Mouse (Mus musculus) lung, embryonic 15.5 days (tissue): ENCODE results near the gene Zc3h7b. TPM values are rescaled to one million over a fixed set of nuclear protein-coding genes. Genes with fewer than 3 reads are reported as not detected.

Source experiments
- ATAC-seq: fragments of 200-750 bp; cut with Nextera tagmentation; 2 replicates; pipeline ENCODE4 v1.8.0; 2017; ENCODE audit warnings: moderate number of reproducible peaks, borderline replicate concordance; ENCODE audit not compliant: low FRiP score, low TSS enrichment; ENCODE audit errors: extremely low read depth
- H3K27ac ChIP-seq: fragments of 300-500 bp; sonication (generic); 2 replicates; pipeline ENCODE4 v1.5.1; 2015; ENCODE audit warnings: moderate library complexity, mild to moderate bottlenecking, inconsistent platforms
- H3K27me3 ChIP-seq: fragments of 300-500 bp; sonication (generic); 2 replicates; pipeline ENCODE4 v1.6.1; 2015; ENCODE audit warnings: inconsistent platforms
- H3K36me3 ChIP-seq: fragments of 300-500 bp; sonication (generic); 2 replicates; pipeline ENCODE4 v1.6.1; 2015; ENCODE audit warnings: inconsistent platforms
- H3K4me1 ChIP-seq: fragments of 300-500 bp; sonication (generic); 2 replicates; pipeline ENCODE4 v1.6.1; 2015; ENCODE audit warnings: inconsistent platforms
- H3K4me2 ChIP-seq: fragments of 300-500 bp; sonication (generic); 2 replicates; pipeline ENCODE4 v1.6.1; 2015; ENCODE audit warnings: inconsistent platforms, mild to moderate bottlenecking, moderate library complexity
- H3K4me3 ChIP-seq: fragments of 300-500 bp; sonication (generic); 2 replicates; pipeline ENCODE4 v1.5.1; 2015; ENCODE audit warnings: mild to moderate bottlenecking, inconsistent platforms
- H3K9ac ChIP-seq: fragments of 300-500 bp; sonication (generic); 2 replicates; pipeline ENCODE4 v1.6.1; 2015; ENCODE audit warnings: inconsistent platforms
- H3K9me3 ChIP-seq: fragments of 300-500 bp; sonication (generic); 2 replicates; pipeline ENCODE4 v1.6.1; 2016; ENCODE audit warnings: inconsistent platforms
- WGBS: fragments of 180-500 bp; shearing (Covaris S2); methylation state at CpG from one replicate; pipeline ENCODE4 v1.1.7; 2015; 5-methylcytosine and 5-hydroxymethylcytosine counted together
- polyA plus RNA-seq: library from polyadenylated mRNA; unstranded; fragments of >200 nt; fragmentation: Nextera tagmentation; extraction: Ambion mirVana; gene quantifications from 2 replicates; pipeline ENCODE4 v1.2.1, GENCODE M21; 2015

Gene Zc3h7b
- polyA plus RNA-seq, 1 experiment from 2014 or later = 30.7 TPM

DNA sequence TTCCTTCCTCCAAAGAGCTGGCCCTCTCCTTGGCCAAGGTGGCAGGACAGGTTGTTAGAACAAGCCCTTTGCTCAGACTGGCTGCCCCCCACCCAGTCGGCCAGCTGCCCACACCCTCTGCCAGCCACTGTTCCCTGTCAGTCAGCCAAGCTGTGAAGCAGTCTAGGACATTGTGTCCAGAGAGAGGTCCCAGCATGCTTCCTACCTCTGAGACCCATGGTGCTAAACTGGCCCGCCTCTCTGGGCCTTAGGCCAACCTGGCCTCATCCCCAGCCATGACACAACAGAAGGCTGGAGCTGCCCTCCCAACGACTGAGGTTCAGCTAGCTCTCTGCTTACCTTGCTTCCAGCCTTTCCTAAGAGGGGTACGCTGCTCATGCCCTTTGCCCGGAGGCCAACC lies 94.8 kb downstream of the Zc3h7b start:
- Histone ChIP-seq H3K27ac (peak overlapping the region; percentile 55; the same call in 1 of the 2 replicates), H3K4me2 (0 out of 2 replicates have a peak overlapping the region, but pooled peaks have one; percentile 2), H3K4me3 (no peak overlapping the region), H3K36me3 (no peaks in the 10 kb centered on the region), H3K4me1 (peaks cover 37% of the 10 kb centered on the region), H3K9me3 (no peaks in the 10 kb centered on the region), H3K27me3 (no peaks in the 10 kb centered on the region), H3K9ac (no peak overlapping the region)
- WGBS = 43% methylated on average over 5 of the region's 5 CpGs
- ATAC-seq = peak; percentile 61; the same call in 1 of the 2 replicates

DNA sequence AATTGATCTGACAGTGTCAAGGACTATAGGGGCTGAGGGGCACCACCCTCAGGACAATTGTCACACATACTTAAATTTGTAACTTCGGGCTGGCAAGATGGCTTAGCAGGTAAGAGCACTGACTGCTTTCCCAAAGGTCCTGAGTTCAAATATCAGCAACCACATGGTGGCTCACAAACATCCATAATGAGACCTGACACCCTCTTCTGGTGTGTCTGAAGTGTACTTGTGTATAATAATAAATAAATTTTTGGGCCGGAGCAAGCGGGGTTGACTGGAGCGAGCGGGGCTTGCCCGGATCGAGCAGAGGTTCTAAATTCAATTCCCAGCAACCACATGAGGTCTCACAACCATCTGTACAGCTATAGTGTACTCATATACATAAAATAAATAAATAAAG lies 95.4 kb downstream of the Zc3h7b start:
- 86% methylated on average over 7 of the region's 7 CpGs for WGBS
- no peak overlapping the region for H3K4me2 ChIP-seq
- no peak overlapping the region for H3K4me3 ChIP-seq
- no peak for ATAC-seq
- no peak overlapping the region for H3K27ac ChIP-seq
- H3K9ac ChIP-seq = no peak overlapping the region
- H3K36me3 ChIP-seq = no peaks in the 10 kb centered on the region
- peaks cover 37% of the 10 kb centered on the region for H3K4me1 ChIP-seq
- H3K27me3 ChIP-seq = no peaks in the 10 kb centered on the region
- no peaks in the 10 kb centered on the region for H3K9me3 ChIP-seq

DNA sequence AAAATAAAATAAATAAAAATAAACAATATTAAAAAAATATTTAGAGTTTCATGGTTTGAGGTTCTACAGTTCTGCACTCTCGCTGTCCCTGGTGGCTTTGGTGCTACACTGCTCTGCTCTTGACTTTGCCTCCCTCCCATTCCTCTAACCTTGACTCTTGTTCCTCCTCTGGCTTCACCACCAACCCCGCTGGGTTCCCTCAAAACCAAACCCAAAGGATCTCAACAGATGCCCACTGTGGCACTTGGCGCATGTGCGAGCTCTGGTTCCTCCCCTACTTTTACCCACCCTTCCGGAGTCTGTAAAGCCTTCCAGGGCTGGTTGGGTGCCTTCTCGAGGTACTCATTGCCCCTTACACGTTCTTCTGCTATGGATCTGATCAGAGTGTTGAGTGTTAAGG lies 97.4 kb downstream of the Zc3h7b start:
- H3K4me2 ChIP-seq = no peak overlapping the region
- peaks cover 21% of the 10 kb centered on the region for H3K4me1 ChIP-seq
- no peak overlapping the region for H3K27ac ChIP-seq
- no peaks in the 10 kb centered on the region for H3K27me3 ChIP-seq
- H3K9ac ChIP-seq = no peak overlapping the region
- H3K36me3 ChIP-seq = peaks cover 2% of the 10 kb centered on the region; the same call in 1 of the 2 replicates
- 79% methylated on average over 7 of the region's 7 CpGs for WGBS
- no peaks in the 10 kb centered on the region for H3K9me3 ChIP-seq
- H3K4me3 ChIP-seq = no peak overlapping the region
- ATAC-seq = no peak

DNA sequence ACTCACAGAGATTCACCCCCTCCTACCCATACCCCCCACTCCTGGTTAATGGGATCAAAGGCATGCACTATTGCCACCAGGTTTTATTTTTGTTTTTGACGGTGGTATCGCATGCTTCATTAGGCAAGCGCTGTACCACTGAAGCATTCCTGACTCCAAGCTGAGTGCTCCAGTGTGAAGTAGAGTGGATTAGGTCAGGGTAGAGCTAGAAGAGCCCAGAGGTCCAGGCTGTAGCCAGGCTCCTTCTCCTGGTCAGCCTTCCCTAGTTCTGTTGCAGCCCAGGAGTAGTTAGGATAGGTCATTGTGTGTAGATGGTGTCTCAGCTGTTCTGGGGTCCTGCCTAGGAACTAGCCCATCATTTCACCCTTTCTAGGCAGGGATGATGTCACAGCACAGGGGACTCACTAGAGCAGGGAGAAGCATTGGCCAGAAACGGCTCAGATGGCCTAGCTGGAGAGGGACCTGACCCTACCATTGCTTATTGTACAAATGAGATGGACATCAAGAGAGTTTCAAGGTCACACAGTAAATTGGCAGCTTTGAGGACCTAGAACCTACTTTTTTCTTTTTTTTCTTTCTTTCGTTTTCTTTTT lies 100.3 kb downstream of the Zc3h7b start:
- Histone ChIP-seq H3K27me3 (no peaks in the 10 kb centered on the region), H3K9ac (no peak overlapping the region), H3K36me3 (peaks cover 22% of the 10 kb centered on the region), H3K4me2 (no peak overlapping the region), H3K4me1 (peaks cover under 1% of the 10 kb centered on the region; the same call in 1 of the 2 replicates), H3K4me3 (no peak overlapping the region), H3K9me3 (no peaks in the 10 kb centered on the region), H3K27ac (no peak overlapping the region)
- 79% methylated on average over 5 of the region's 5 CpGs for WGBS
- ATAC-seq = no peak

DNA sequence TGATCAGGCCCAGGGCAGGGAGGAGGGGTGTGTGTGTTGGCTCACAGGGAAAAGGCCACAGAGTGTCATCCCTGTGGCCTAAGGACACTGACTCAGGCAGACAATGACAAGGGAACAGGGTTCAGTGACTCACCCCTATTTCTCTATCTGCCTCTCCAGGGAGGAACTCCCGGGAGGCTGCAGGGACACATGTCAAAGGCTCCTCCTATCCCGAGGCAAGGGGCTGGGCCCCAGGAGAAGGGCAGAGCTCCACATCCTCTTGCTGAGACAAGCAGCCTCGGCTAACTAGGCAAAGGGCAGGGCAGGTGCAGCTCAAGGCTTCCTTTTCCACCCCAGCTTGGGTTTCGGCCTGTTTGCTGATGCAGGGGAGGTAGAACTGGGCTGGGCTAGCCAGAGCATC lies 100.9 kb downstream of the Zc3h7b start:
- no peak overlapping the region for H3K27ac ChIP-seq

More for the DNA sequence above, 100.9 kb downstream of the Zc3h7b start:
- Histone ChIP-seq H3K9me3 (no peaks in the 10 kb centered on the region), H3K9ac (no peak overlapping the region), H3K4me2 (no peak overlapping the region), H3K36me3 (peaks cover 28% of the 10 kb centered on the region), H3K4me1 (no peaks in the 10 kb centered on the region), H3K4me3 (no peak overlapping the region), H3K27me3 (no peaks in the 10 kb centered on the region)
- 34% methylated on average over 4 of the region's 4 CpGs for WGBS
- ATAC-seq = no peak

Other genes with a start within 250 kb of the Zc3h7b start
- gene Ep300, start 159.7 kb upstream of the Zc3h7b start, polyA plus RNA-seq = 12.0 and 13.6 TPM in 2 replicates
- 24.6 and 26.0 TPM in 2 replicates for gene L3mbtl2, start 81.2 kb upstream of the Zc3h7b start, polyA plus RNA-seq
- 5.7 and 5.8 TPM in 2 replicates for gene Chadl, start 47.8 kb upstream of the Zc3h7b start, polyA plus RNA-seq
- 100 and 111 TPM in 2 replicates for gene Rangap1, start 473 bp downstream of the Zc3h7b start, polyA plus RNA-seq
- 27.4 and 31.4 TPM in 2 replicates for gene Tef, start 57.4 kb downstream of the Zc3h7b start, polyA plus RNA-seq
- 27.0 and 29.1 TPM in 2 replicates for gene Tob2, start 113.7 kb downstream of the Zc3h7b start, polyA plus RNA-seq
- gene Phf5a, start 126.9 kb downstream of the Zc3h7b start, polyA plus RNA-seq = 172 and 183 TPM in 2 replicates
- 164 and 173 TPM in 2 replicates for gene Aco2, start 127.3 kb downstream of the Zc3h7b start, polyA plus RNA-seq
- 76.3 and 80.1 TPM in 2 replicates for gene Polr3h, start 181.2 kb downstream of the Zc3h7b start, polyA plus RNA-seq
- 9.0 and 11.2 TPM in 2 replicates for gene Csdc2, start 191.7 kb downstream of the Zc3h7b start, polyA plus RNA-seq
- 37.1 and 39.1 TPM in 2 replicates for gene Pmm1, start 215.9 kb downstream of the Zc3h7b start, polyA plus RNA-seq
- not detected in 2 replicates for gene 1700029P11Rik, start 235.5 kb downstream of the Zc3h7b start, polyA plus RNA-seq
- 86.3 and 93.0 TPM in 2 replicates for gene Xrcc6, start 242.8 kb downstream of the Zc3h7b start, polyA plus RNA-seq